Mouse (Mus musculus) 3134 (cell line): ENCODE data around the gene Olfr1359.
A peak's percentile ranks its signal among the peaks of the same experiment; 100 is the strongest.

Experiments
- DNase-seq: peaks from one replicate; pipeline ENCODE4 v3.0.0-alpha.2; 2011; ENCODE audit warnings: low spot score; ENCODE audit not compliant: insufficient read length; ENCODE audit errors: extremely low read depth

The Olfr1359 gene

DNA sequence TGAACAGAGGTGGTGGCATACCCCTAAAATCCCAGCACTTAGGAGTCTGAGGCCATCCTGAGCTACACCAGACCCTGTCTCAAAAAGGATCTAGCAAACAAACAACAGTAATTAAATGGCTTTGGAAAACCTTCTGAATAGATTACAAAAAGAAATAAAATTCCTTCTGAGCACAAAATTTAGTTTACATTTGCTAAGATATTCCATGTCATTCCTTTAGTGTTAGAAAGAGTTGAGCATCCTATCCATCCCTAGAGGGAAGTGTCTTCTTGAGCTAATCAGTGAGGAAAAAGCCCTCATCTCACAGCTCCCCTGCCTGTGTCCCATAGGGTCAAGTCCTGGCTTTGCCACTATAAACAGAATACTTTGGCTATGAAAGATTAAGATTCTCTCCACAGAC lies at the start of gene Olfr1359:
TSS of gene Olfr1359 (plus strand) at position 301 of the 400 bp plus-strand sequence.
- DNase-seq: no peak

DNA sequence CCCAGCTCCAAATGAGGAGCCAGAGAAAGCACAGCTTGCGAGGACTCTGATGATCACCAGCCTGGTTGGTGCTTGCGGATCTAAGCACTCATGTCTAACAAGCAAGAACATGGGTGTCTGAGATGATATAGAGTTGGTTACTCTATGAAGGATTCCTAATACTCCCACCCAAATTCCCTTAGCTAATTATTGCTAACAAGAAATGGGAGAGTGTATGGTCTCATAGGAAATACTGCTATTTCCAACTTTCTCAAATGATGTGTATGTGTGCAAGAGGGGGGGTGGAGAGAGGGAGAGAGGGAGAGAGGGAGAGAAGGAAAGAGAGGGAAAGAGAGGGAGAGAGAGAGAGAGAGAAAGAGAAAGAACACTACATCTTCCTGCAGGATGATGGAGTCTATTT lies 34.6 kb upstream of the Olfr1359 start, which contains the start of gene Olfr1361:
TSS of gene Olfr1361 (minus strand) at position 101 of the 400 bp plus-strand sequence.
- no peak for DNase-seq

GRCm38 (mm10) chr13:21677305-21677704 lies 20.6 kb upstream of the Olfr1359 start, which contains the start of gene Olfr1360:
TSS of gene Olfr1360 (minus strand) at chr13:21677405.
- no peak for DNase-seq

DNA sequence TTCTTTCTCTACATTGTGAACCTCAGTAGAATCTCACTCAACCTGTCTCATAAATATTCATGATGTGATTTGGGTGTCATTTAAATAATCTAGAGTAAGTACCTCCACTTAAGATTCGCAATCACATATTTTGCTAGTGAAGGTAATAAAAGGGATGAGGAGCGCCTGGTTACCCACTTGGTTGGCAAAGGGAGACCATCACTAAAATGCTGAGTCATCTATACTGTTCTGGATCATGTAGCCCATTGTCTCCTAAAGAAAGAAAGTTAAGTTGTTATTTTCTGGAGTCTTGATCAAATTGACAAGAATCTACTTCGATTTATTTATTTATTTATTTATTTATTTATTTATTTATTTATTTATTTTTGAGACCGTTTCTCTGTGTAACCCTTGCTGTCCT lies 8.8 kb downstream of the Olfr1359 start:
- no peak for DNase-seq

DNA sequence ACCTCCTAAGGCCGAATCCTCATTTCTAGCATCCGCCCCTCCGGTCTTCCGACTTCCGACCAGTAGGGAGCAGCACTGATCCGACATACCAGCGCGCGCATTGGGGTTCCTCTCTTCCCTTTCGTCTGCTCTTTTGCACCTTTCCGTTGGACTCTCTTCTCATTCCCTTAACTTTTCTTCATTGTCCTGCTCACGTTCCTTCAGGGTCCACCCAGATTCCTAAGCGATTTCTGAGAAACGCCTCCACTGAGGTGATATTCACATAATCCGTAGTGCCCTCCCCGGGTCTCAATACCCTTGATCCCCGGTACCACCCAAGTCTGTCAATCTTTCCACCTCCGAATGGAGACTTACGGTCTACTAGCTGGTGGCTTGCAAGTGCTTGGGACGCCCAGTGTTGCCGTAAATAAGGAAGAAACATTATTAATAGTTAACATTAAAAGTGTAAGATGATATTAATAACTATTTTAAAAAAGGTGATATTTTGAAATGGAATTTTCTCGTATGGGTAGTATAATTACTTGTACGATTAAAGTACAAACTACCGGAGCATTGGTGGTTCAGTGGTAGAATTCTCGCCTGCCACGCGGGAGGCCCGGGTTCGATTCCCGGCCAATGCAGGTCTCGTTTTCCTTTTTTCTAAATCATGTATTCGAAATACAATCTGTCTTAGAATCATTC lies 12.3 kb downstream of the Olfr1359 start:
- peak; percentile 67 for DNase-seq

DNA sequence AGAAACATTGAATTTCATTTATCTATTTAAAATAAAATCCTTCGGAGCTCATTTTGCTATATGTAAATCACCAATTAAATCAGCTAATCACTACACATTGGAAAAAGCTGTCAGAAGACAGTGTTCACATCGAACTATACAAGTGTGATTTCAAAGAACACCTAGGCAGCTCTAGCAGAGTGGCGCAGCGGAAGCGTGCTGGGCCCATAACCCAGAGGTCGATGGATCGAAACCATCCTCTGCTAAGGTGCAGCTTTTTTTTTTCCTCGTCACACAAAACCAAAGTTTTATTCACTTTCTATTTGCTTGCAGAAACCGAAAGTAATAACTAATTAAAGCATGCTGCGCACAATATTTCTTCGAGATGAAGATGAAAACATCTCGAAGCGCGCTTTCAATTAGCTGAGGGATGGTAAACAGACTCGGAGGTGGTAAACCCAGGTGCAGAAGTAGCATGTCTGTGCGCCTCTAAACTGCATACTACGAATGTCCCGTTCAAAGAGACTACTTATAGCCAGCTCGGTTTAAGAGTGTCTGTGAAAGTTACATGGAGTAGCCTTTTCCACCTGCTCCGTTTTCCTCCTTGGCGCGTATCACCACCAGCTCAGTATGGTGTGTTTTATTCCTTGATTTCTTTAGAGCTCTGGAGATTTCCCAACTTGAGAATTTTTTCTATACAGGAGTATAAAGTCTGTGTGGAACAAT lies 13.1 kb downstream of the Olfr1359 start:
- peak; percentile 69 for DNase-seq

DNA sequence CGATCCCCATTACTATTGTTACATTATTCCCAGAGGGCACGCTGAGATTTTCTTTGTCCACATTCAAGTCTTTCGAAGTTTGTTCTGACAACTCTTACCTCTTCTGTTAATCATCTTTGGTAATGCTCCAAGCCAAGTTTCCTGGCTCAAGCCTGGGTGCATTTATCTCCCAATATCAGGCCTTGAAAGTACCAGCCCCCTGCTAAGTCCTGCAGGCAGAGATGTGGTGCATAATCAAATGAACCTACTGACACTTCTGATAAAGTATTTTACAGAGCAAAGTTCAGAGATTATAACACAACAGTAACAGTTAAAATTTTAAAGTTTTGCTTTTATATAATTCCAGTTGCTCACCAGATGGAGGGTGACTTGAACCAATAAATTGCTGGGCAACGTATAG lies 13.8 kb downstream of the Olfr1359 start:
- no peak for DNase-seq

GRCm38 (mm10) chr13:21714725-21715124 lies 16.8 kb downstream of the Olfr1359 start:
- peak; percentile 41 for DNase-seq

GRCm38 (mm10) chr13:21715131-21715863 lies 17.4 kb downstream of the Olfr1359 start:
- DNase-seq: peak; percentile 84

DNA sequence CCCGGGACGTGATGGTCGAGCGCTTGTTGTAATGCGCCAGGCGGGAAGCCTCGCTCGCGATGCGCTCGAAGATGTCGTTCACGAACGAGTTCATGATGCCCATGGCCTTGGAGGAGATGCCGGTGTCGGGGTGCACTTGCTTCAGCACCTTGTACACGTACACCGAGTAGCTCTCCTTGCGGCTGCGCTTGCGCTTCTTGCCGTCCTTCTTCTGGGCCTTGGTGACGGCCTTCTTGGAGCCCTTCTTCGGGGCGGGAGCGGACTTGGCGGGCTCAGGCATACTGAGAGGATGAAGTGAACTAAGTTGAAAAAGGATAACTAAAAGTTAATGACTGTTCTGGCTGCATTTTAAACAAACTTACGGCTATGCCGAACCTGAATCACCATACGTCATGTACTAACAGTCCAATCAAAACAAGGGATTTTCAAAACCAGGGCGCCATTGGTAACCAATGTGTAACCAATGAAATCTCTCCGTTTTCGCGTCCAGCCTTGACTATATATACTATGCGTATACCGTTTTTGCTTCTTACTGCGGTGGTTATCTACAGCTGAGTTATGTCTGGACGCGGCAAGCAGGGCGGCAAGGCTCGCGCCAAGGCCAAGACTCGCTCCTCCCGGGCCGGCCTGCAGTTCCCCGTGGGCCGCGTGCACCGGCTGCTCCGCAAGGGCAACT lies 18.1 kb downstream of the Olfr1359 start, which contains the start of the genes Hist1h2bl and Hist1h2ai:
TSS of gene Hist1h2bl (minus strand) at position 280 of the 676 bp plus-strand sequence.
TSS of gene Hist1h2ai (plus strand) at position 559 of the 676 bp plus-strand sequence.
- DNase-seq: peak; percentile 92

DNA sequence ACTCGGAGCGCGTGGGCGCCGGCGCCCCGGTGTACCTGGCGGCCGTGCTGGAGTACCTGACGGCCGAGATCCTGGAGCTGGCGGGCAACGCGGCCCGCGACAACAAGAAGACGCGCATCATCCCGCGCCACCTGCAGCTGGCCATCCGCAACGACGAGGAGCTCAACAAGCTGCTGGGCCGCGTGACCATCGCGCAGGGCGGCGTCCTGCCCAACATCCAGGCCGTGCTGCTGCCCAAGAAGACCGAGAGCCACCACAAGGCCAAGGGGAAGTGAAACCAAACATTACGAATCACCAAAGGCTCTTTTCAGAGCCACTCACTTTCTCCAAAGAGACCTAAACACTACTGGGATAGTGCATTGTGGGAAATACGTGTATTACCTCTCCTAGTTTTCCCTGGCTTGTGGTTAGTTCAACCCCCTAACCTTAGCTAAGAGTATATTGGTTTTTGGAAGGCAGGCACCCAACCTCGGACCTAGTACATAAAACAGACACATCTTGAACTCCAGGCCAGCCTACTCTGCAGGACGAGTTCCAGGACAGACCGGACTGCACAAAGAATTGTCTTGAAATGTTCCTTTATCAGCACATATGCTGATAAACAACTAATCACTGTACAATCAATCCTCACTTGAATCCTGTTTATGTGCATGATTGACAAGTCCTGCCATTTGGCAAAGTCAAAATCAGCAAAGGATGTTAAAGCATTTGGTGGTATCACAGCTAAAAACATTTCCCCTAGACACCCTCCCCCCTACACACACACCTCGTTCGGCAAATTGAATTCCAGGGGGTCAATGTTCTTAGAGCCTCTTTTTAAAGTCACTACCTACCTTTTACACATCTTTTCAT lies 18.9 kb downstream of the Olfr1359 start:
- DNase-seq: peak; percentile 75

- DNase-seq: peak; percentile 90
Observed at GRCm38 (mm10) chr13:21717397-21718357, 19.8 kb downstream of the Olfr1359 start, which contains the start of gene Hist1h3h. TSS of gene Hist1h3h (plus strand) at chr13:21717659.

- peak; percentile 59 for DNase-seq
Observed at GRCm38 (mm10) chr13:21718381-21719080, 20.6 kb downstream of the Olfr1359 start.

DNA sequence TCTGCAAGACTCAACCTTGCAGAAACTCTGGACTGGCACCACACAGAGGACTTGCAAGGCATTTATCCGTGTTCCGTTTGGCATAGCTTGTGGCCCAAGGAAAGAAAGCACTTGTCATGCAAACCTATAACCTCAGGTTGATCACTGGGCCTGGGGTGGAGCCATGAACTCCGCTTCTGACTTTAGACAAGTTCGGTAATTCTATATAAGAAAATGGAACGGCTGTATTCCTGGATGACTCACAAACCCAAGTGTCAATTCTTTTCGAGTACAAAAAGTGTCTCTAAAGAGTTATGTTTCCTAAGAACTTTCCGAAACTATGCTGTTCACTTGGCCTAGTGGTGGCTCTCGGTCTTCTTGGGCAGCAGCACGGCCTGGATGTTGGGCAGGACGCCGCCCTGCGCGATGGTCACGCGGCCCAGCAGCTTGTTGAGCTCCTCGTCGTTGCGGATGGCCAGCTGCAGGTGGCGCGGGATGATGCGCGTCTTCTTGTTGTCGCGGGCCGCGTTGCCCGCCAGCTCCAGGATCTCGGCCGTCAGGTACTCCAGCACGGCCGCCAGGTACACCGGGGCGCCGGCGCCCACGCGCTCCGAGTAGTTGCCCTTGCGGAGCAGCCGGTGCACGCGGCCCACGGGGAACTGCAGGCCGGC lies 23.3 kb downstream of the Olfr1359 start:
- DNase-seq: peak; percentile 73

DNA sequence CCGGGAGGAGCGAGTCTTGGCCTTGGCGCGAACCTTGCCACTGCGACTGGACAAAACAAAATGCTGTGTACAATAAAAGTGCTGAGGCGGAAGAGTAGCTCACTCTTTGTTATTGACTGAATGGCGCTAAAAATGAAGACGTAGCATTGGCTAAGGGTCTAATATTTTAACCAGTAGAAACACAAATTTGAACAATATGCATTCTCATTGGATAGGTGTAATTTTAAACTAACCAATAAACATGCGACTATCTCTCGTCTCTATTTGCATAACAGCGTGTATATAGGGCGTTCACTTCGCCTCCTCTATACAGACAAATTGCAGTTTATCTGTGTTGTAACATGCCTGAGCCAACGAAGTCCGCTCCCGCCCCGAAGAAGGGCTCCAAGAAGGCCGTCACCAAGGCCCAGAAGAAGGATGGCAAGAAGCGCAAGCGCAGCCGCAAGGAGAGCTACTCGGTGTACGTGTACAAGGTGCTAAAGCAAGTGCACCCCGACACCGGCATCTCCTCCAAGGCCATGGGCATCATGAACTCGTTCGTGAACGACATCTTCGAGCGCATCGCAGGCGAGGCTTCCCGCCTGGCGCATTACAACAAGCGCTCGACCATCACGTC lies 24.0 kb downstream of the Olfr1359 start, which contains the start of gene Hist1h2bm:
TSS of gene Hist1h2bm (plus strand) at position 288 of the 616 bp plus-strand sequence.
- peak; percentile 92 for DNase-seq

- no peak for DNase-seq
Observed at GRCm38 (mm10) chr13:21722373-21722925, 24.5 kb downstream of the Olfr1359 start.
